Mouse (Mus musculus): ENCODE data around the gene Mettl1. TPM values are rescaled to one million over a fixed set of nuclear protein-coding genes. Genes with fewer than 3 reads are reported as not detected.

Gene Mettl1
- polyA plus RNA-seq (2021; fragmentation: Nextera tagmentation): 6.7 and 16.5 TPM in 2 replicates
- long read RNA-seq, experiment 1, partial matches to known transcripts: 0 of 11 reads
- long read RNA-seq, experiment 1, other reads (novel, unspliced or antisense): 7 of 11 reads
- long read RNA-seq, experiment 2, partial matches to known transcripts: 1 of 8 reads
- long read RNA-seq, experiment 2, other reads (novel, unspliced or antisense): 3 of 8 reads

GRCm38 (mm10) chr10:127041274-127041766 is at the start of gene Mettl1, which contains the start of gene Eef1akmt3:
TSS of gene Mettl1 (plus strand) at chr10:127041414.
TSS of gene Eef1akmt3 (minus strand) at chr10:127041513.

GRCm38 (mm10) chr10:127000529-127000928 is 40.7 kb upstream of the Mettl1 start, which contains the start of gene Avil:
TSS of gene Avil (plus strand) at chr10:127000709.

GRCm38 (mm10) chr10:127030336-127031296 is 10.6 kb upstream of the Mettl1 start, which contains the start of gene Tsfm:
TSS of gene Tsfm (minus strand) at chr10:127030840.

GRCm38 (mm10) chr10:127047954-127048353 is 6.7 kb downstream of the Mettl1 start, which contains the start of gene Cyp27b1:
TSS of gene Cyp27b1 (plus strand) at chr10:127048250.

GRCm38 (mm10) chr10:127059968-127060916 is 19.0 kb downstream of the Mettl1 start, which contains the start of gene March9:
TSS of gene March9 (minus strand) at chr10:127060184.

GRCm38 (mm10) chr10:127063239-127063872 is 22.1 kb downstream of the Mettl1 start, which contains the start of gene Cdk4:
TSS of gene Cdk4 (plus strand) at chr10:127063534.

GRCm38 (mm10) chr10:127070190-127071121 is 29.2 kb downstream of the Mettl1 start, which contains the start of gene Tspan31:
TSS of gene Tspan31 (minus strand) at chr10:127070264.

GRCm38 (mm10) chr10:127075080-127075479 is 33.9 kb downstream of the Mettl1 start, which contains the start of gene Agap2:
TSS of gene Agap2 (plus strand) at chr10:127075284.

Other genes starting within 250 kb of the Mettl1 start
- gene Atp23, start 140.1 kb upstream of the Mettl1 start, polyA plus RNA-seq (2021; fragmentation: Nextera tagmentation): 23.1 and 27.3 TPM in 2 replicates
- 8.6 and 15.8 TPM in 2 replicates for gene Ctdsp2, start 62.7 kb upstream of the Mettl1 start, polyA plus RNA-seq (2021; fragmentation: Nextera tagmentation)
- 0.05 TPM in 1 of 2 replicates, not detected in the other for gene Avil, start 40.7 kb upstream of the Mettl1 start, polyA plus RNA-seq (2021; fragmentation: Nextera tagmentation)
- 50.5 and 52.0 TPM in 2 replicates for gene Tsfm, start 10.6 kb upstream of the Mettl1 start, polyA plus RNA-seq (2021; fragmentation: Nextera tagmentation)
- gene Eef1akmt3, start 99 bp downstream of the Mettl1 start, polyA plus RNA-seq (2021; fragmentation: Nextera tagmentation): 0.05 TPM in 1 of 2 replicates, not detected in the other
- gene Cyp27b1, start 6.8 kb downstream of the Mettl1 start, polyA plus RNA-seq (2021; fragmentation: Nextera tagmentation): not detected in 2 replicates
- 1.1 and 1.2 TPM in 2 replicates for gene March9, start 18.8 kb downstream of the Mettl1 start, polyA plus RNA-seq (2021; fragmentation: Nextera tagmentation)
- gene Cdk4, start 22.1 kb downstream of the Mettl1 start, polyA plus RNA-seq (2021; fragmentation: Nextera tagmentation): 86.2 and 95.5 TPM in 2 replicates
- gene Tspan31, start 28.9 kb downstream of the Mettl1 start, polyA plus RNA-seq (2021; fragmentation: Nextera tagmentation): 50.4 and 61.0 TPM in 2 replicates
- 17.8 and 20.2 TPM in 2 replicates for gene Agap2, start 33.9 kb downstream of the Mettl1 start, polyA plus RNA-seq (2021; fragmentation: Nextera tagmentation)
- 32.8 and 45.7 TPM in 2 replicates for gene Os9, start 79.7 kb downstream of the Mettl1 start, polyA plus RNA-seq (2021; fragmentation: Nextera tagmentation)
- 76.6 and 91.6 TPM in 2 replicates for gene B4galnt1, start 123.8 kb downstream of the Mettl1 start, polyA plus RNA-seq (2021; fragmentation: Nextera tagmentation)
- gene Slc26a10, start 139.2 kb downstream of the Mettl1 start, polyA plus RNA-seq (2021; fragmentation: Nextera tagmentation): 0.97 and 1.3 TPM in 2 replicates
- 20.2 and 22.6 TPM in 2 replicates for gene Arhgef25, start 148.7 kb downstream of the Mettl1 start, polyA plus RNA-seq (2021; fragmentation: Nextera tagmentation)
- gene Dtx3, start 154.3 kb downstream of the Mettl1 start, polyA plus RNA-seq (2021; fragmentation: Nextera tagmentation): 6.7 and 58.5 TPM in 2 replicates
- 77.0 and 83.0 TPM in 2 replicates for gene Pip4k2c, start 170.2 kb downstream of the Mettl1 start, polyA plus RNA-seq (2021; fragmentation: Nextera tagmentation)
- 301 and 323 TPM in 2 replicates for gene Kif5a, start 221.9 kb downstream of the Mettl1 start, polyA plus RNA-seq (2021; fragmentation: Nextera tagmentation)
- 277 and 299 TPM in 2 replicates for gene Dctn2, start 225.0 kb downstream of the Mettl1 start, polyA plus RNA-seq (2021; fragmentation: Nextera tagmentation)
- gene Mbd6, start 247.6 kb downstream of the Mettl1 start, polyA plus RNA-seq (2021; fragmentation: Nextera tagmentation): 1.5 and 8.9 TPM in 2 replicates

Measured in left cerebral cortex, adult 6 months (tissue).